Mouse (Mus musculus) cerebral cortex, adult 2 months (tissue): Measurements from ENCODE around the gene Rasl11a.

ENCODE experiments used
- WGBS: fragments of 180-500 bp; shearing (Covaris S2); methylation state at CpG from one replicate; pipeline ENCODE4 v1.1.7; 2018; 5-methylcytosine and 5-hydroxymethylcytosine counted together

The Rasl11a gene

DNA sequence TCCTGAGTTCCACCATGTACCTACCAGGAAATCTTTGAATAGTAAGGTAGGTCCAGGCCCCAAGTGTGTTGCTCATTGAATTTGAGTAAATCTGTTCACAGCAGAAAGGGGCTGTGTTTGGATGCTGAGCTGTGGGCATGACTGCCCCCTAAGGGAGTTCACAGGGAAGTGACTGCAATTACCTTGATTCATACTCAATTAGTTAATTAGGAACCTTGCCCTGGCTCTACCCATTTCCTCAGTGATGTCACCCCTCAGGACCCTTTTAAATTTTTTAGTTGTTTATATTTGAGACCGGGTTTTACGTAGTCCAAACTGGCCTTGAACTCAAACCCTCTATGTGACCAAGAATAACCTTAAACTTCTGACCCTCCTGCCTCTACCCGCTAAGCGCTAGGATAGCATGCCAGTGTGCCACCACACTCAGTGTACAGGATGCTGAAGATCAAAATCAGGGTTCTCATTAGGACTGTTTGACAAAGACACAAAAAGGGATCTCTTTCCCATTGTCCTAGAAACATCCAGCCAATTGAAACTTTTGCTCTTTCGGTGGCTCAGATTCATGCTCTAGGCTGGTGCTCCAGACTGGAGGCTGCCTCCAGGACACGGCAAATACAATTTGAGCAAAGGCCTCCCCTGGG lies 450 bp upstream of the Rasl11a start:
- WGBS: 21% methylated on average over 6 of the region's 6 CpGs

DNA sequence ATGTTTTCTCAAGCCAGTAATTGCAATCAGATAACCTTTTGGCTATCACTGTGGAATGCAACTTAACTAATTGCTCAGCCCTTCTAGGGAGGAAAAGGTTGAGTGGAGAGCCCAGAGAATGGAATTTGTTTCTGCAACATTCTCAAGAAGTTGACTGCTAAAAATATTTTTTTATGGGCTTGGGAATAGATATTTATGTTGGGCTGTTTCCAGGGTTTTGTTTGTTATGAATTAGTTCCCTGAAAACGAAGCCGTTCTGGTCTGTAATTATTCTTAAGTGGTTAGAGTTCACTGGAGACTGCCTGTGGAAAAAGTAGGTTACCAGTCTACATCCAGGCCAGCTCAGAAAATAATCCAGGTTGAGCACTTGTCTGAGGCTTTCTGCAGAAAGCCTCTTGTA lies 1.6 kb downstream of the Rasl11a start:
- 49% methylated on average over 2 of the region's 2 CpGs for WGBS

DNA sequence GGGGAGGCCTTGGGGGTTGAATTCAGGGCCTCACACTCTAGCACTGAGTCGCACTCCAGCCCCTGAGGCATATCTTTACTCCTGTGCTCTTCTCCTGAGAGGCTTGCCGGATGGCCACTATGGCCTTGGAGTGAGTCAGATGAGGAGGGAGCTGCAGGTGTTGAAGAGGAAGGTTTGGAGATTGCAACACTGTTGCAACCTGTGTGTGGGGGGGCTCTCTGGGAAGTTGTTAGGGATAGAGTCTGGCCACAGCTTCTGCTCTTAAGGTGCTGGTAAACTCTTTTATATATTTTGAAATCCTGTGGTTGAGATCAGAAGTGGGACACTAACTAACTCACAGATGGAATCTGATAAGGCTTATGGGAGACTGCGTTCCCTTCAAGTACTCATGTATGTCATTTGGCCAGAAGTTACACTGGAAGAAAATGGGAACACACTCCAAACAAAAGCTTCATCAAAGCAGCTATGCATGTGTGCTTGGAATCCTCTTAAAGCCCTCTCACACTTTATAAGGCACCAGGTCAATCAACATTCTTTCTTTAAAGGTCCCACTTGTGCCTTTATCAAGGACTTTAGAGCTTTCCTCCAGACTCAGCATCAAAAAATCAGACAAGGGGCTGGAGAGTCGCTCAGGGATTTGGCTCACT lies 4.2 kb downstream of the Rasl11a start:
- WGBS: 91% methylated on average over 4 of the region's 4 CpGs

DNA sequence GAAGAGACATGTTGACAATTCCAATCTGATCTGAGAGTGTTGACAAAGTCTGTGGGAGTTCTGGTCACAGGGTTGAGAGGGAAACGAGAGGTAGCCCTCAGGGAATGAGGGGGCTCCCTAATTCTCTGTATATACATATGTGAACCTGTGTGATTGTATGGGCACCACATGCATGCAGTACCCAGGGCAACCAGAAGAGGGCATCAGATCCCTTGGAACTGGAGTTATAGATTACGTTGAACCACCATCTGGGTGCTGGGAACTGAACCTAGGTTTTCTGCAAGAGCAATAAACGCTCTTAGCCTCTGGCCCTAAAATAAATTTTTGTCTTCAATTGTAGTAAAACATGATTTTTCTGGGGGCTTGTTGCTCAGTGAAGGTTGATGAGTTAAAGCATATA lies 11.2 kb downstream of the Rasl11a start:
- 97% methylated on average over 3 of the region's 3 CpGs for WGBS

DNA sequence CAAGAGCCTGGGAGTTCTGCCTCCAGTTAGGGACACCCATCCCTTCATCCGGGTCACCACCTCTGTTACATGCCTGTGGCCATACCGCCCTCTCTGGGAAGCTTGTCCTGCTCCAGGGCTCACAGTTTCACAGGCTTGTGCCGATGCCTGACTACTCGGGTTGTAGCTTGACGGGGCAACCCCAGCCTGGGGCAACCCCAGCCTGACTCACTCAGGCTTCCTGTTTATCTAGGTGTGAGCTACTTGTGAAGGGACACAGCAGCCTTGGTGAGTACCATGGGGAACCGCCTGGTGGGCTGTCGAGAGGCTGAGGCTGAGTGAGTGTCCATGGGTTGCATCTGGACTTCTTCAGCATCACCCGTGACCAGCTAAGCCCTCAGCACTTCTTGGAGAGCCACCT lies 12.7 kb downstream of the Rasl11a start:
- WGBS: 82% methylated on average over 8 of the region's 8 CpGs

DNA sequence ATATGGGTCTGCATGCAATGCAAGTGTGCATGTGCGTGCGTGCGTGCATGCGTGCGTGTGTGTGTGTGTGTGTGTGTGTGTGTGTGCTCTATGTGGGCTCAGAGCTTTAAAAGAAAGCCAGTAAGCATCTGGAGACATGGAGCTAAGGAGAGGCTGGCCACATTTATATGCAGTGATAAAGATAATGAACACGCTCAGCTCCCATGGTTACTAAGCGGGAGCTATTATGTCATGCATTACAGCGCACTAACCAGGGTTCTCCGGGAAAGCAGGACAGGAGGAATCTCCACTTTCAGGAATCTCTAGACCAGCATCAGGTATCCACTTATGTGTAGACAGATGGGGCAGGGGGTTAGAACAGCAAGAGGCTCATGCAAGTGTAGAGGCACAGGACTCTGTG lies 13.9 kb downstream of the Rasl11a start:
- 52% methylated on average over 9 of the region's 9 CpGs for WGBS

DNA sequence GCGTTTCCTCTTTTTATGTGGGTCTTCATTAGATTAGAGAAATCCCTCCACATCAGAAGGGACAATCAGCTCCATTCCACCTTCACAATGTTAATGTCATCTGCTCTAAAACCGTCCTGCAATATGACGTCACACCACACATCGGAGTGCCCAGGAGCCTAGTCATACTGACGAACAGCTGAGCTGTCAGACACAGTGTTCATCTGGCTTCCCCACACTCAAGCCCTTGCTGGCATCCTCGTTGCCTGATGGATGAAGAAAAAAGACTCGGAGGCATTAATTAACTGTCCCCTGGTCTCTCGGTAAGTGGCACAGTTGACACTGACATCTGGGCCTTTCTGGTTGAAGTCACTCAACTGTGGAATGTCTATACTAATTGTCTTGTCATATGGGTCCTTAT lies 14.4 kb downstream of the Rasl11a start:
- WGBS: 41% methylated on average over 8 of the region's 8 CpGs

DNA sequence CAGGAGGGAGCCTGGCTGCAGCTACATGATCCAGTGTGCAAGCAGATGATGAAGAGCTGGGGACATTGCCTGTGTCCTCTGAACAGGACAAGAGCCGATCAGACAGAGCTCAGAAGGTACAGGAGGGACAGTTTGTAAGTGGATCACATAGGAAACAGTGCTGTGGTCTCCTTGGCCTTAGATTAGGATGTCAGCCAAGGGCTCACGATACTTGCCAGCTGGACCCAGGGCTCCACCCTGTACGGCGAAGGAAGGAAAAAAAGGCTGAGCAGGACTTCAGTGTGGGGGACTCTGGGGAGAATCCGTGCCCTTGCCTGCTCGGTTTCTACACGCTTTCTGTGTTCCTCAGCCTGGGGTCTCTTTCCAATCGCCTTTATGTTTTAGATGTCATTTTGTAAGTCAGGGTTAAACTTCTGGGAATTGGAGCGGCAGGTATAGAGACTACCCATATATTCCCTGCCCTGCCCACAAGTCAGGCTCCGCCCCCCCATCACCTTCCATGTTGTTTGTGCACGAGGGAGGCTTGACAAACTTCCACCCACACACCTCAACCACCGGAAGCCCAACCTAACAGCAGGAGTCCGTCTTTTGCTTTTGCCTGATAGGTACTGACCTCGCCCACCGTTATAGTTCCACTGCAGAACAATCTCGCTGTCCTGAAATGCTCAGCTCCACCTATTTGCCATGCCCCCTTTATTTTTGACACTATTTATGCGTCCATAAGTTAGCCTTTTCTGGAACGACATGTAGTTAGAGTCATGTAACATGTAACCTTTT lies 15.5 kb downstream of the Rasl11a start:
- WGBS: 76% methylated on average over 18 of the region's 18 CpGs

DNA sequence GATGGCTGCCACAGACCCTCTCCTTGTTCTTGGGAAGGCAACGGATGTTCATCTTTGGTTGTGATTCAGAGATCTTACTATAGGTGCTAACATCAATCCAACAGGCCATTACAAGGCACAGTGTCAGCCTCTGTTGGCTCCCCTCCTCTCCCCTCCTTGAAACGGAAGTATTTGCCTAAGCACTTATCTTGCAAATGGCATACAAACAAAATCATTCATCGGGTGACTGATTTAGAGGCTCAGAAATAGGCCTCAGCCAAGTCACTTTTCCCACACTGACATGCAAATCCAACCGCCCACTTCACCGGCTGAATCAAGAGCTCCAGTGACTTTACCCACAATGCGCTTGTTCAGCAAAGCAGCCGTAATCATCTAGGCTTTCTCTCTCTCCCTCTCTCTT lies 16.7 kb downstream of the Rasl11a start:
- WGBS: 23% methylated on average over 7 of the region's 7 CpGs

DNA sequence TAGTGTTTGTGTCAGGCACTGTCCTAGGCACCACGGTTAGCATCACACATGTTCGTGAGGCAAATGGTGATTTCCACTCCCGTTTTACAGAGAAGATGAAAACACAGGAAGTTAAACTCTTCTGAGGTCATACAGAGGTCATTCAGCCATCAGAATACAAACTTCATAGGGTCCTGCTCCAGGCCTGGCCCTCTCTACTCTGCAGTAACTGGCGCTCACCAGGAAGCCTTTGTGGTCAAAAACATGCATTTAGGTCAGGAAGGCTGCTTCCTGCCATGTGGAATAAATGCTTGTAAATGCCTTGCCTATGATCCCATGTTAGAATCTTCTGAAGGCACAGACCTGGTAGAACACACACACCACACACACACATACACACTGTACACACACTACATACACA lies 20.6 kb downstream of the Rasl11a start:
- 84% methylated on average over 4 of the region's 4 CpGs for WGBS

DNA sequence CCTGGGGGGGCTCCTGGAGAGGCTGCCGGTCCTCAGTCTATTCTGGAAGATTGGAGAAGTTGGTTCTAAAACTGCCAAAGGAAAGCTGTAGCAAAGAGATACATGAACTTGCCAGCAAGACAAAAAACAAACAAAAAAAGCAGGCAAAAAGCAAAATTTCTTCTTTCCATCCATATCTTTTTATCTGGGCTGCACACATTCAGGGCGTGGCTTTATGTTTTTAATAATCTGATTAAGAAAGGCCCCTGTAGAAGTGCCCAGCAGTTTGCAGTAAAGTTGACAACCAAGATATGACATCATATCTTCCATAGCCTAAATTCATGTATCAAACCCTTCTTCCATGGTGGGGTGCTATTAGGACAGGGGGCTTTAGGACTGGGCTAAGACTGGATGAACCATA lies 21.4 kb downstream of the Rasl11a start:
- WGBS: 74% methylated on average over 2 of the region's 2 CpGs

DNA sequence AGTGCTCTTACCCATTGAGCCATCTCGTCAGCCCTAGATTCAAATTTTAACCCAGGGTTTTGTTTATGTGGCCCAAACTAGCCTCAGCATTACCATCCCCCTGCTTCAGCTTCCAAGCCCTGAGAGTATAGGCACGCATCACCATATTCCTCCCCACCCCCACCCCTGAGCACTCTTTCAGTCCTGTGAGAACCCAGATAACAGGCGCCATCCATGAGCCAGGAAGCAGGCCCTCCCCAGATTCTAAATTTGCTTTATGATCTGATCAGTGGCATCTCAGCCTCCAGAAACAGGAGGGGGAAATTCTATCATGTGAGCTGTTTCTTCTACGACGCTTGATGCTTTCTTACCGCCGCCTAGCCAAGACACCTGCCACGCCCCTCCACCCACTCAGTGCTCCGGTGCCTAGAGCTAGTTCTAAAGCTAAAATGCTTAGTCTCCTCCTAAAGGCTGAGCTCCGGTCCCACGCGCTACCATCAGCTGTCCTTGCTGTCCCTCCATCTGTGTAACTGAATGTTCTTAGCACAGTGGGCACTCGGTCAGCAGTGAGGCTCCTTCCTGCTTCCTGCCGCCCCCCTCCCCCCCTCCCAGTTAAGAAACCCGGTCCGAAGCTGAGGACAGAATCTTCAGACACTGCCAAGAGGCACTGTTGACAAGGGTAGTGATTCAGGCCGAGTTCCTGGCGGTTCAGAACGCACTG lies 22.5 kb downstream of the Rasl11a start:
- WGBS: 4% methylated on average over 19 of the region's 19 CpGs

DNA sequence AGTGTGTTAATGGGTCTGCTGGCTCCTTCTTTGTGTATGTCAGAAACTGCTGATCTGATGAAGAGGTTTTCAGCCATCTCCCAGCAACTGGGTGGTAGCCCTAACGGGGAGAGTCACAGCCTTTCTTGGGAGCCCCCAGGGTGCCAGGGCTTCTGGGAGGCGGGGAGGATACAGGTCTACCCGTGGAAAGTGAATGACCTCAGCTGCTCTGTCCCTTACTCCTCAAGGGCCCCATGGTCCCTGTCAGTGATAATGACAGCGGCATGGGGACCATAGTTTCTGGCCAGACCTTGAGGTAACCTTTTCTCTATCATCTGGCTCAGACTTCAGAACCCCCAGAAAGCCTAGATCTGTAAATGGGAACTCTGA lies 23.1 kb downstream of the Rasl11a start:
- 27% methylated on average over 4 of the region's 4 CpGs for WGBS

DNA sequence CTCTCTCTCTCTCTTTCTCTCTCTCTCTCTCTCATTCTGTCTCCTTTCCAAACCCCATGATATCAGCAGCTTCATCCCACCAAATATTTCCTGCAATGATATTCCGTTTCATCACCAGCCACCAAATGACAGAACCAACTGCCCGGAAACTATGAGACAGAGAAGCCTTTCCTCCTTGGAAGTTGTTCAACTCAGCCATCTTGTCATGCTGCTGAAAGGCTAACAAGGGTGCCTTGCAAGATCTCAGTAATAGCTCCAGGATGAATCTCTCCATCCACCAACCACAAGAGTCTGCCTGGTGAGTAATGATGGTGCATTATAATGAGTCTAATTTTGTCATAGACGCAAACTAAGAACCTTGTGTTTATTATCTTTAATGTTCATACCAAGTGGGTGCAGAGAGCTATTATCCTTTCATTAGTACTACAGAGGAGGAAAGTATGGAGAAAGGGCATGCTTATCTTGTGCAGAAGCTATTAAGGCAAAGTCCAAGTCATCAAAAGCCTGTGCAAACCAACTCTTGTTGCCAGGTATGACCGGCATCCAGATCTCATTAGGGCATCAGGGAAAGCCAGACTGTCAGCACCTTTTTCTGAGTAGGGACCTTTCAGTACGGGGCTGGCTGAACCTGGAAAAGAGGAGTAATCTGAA lies 28.2 kb downstream of the Rasl11a start:
- WGBS: 81% methylated on average over 5 of the region's 5 CpGs

DNA sequence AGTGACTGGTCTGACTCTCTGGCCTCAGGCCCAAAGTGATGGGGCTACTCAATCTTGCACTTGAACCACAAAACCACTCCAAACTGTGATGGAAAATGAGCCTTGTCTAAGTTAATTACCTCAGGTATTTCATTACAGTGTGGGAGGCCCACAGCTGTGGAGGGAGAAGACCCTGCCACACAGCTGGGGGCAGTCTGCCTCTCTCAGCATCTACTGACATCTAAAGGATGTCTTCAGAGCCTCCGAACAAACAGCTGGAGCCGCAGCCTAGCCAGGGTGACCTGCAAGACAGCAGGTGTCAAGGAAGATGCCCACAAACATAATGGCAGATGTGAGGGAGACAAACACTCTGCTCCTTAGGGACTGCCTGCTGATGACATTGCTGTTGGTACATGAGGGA lies 31.2 kb downstream of the Rasl11a start:
- 89% methylated on average over 2 of the region's 2 CpGs for WGBS

DNA sequence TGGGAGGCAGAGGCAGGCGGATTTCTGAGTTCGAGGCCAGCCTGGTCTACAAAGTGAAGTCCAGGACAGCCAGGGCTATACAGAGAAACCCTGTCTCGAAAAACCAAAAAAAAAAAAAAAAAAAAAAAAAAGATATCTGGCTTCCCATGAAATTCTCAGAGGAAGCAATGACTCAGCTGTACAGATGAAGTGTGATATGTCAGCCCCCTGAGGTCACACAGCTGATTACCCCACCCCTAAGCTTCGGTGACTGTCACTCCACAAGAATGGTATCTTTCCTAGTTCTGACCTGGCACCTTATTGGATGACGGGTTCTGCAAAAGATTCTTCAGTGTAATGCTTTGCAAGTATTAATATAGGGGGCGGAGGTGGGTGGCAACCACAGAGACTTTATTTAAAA lies 33.0 kb downstream of the Rasl11a start:
- WGBS: 76% methylated on average over 6 of the region's 6 CpGs

DNA sequence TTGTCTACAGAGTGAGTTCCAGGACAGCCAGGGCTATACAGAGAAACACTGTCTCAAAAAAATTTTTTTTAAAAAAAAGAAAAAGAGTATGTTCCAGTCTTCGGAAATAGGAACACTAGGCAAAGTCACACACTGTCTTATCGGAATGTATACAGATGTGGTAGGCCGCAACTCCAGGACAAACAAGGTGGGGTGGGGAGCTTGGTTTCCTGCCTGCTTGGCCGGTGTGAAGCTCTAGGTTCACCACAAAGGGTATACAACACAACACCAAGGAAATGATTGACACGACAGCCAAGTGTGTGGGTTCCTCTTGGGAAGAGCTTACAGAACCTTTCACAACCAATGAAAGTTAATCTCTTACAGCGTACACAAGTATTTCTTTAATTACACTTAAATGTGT lies 37.4 kb downstream of the Rasl11a start:
- 86% methylated on average over 6 of the region's 6 CpGs for WGBS

DNA sequence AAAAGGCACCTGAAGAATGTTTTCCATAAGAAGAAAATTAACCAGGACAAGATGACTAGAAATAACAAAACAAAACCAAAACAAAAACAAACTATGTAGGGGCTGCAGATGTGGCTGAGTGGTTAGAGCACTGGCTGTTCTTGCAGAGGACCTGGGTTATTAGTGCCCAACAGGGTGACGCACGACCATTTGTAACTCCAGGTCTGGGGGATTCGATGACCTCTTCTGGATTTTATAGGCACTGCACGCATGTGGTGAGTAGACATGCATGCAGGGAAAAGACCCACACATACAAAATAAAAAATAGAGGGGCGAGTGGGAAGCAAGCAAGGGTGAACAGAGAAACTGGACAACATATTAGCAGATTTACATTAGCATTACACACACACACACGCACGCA lies 38.2 kb downstream of the Rasl11a start:
- 80% methylated on average over 7 of the region's 7 CpGs for WGBS

DNA sequence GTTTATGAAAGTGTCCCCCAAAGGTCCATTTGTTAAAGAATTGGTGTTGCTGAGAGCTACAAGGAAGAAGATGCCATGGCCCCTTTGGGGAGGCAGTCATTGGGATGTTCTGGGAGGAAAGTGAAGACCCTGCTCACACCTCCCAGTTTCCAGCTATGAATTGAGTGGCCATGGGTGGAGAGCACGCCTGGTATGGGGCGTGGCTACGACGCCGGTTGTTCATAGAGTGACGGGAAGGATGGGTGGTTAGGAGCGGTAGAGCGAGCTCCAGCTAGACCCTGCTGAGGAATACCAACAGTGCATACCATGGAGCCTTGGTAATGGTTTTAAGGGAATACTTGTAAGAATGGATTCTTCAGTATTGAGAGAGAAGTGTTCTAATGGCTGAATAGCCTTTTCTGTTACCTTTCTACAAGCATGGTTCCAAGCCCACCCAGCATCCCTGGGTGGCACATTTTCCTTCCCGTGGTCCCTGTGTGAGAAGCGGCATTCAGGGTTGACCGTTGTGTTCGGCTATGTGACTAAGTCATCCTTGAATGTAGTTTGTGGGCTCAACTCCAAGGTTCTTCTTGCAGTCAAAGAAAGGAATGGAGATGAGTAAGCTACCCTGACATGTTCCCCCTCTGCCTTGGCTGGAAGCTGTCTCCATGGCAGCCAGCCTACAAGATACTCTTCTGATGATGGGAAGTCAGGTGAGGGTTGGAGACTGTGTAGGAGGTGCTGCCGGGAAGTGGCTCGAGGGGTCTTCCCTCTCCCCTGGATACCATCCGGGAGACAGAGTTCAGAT lies 38.8 kb downstream of the Rasl11a start:
- WGBS: 75% methylated on average over 15 of the region's 15 CpGs

DNA sequence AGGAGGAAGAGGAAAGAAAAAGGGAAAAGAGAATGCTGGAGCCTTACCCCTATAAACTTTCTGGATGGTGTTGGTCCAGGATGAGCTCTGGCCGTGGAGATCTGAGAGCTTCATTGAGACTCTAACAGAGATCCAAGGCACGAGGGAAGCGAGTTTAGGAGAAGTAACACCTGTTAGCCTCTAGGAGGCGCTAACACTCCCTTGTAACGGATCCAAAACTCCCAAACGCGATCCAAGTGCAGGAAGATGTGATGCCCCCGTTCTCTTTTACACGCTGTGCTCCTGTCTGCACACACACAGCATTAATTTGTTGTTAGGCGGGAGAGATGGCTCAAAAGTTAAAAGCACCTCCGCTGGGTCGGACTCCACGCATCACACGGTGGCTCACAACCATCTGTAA lies 46.3 kb downstream of the Rasl11a start:
- 15% methylated on average over 14 of the region's 14 CpGs for WGBS

DNA sequence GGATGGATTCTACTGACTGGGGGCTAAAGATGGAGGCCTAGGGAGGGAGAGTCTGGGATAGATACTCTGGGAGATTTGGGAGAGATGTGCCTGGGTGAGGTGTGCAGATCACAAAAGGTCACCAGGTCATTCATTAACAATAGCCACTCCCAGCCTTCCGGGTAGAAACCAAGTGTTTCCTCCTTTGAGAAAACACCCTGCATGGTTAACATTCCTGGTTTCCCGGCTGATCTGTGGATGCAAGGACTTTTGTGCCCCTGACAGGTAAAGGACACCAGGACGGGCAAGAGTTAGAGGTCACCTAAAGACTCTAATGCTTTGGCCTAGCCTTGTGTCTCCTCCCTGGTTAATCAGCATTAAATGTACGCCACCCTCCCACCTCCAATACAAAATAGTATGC lies 48.0 kb downstream of the Rasl11a start:
- 96% methylated on average over 4 of the region's 4 CpGs for WGBS
